Mouse (Mus musculus): ENCODE results near the gene Lrig1. TPM values are rescaled to one million over a fixed set of nuclear protein-coding genes. Genes with fewer than 3 reads are reported as not detected.

The Lrig1 gene
- polyA plus RNA-seq, 1 experiment from 2014 or later, result 19.0 TPM

GRCm38 (mm10) chr6:94667131-94667530 lies 32.8 kb downstream of the Lrig1 start:
- Histone ChIP-seq H3K9ac (no peak overlapping the region), H3K36me3 (peaks cover 5% of the 10 kb centered on the region; the same call in 1 of the 2 replicates), H3K4me3 (no peak overlapping the region), H3K9me3 (no peaks in the 10 kb centered on the region), H3K27me3 (no peaks in the 10 kb centered on the region), H3K4me1 (peaks cover 60% of the 10 kb centered on the region), H3K4me2 (replicated peaks) (no peak overlapping the region), H3K27ac (no peak overlapping the region)
- WGBS, result 83% methylated on average over 4 of the region's 4 CpGs
- ATAC-seq (ENCODE audit: low FRiP score, low read depth), result no peak

- no peak overlapping the region for H3K9ac ChIP-seq
Measured at GRCm38 (mm10) chr6:94666432-94667119, 33.4 kb downstream of the Lrig1 start.

GRCm38 (mm10) chr6:94665677-94666076 lies 34.3 kb downstream of the Lrig1 start:
- H3K4me3 ChIP-seq, result no peak overlapping the region
- no peak overlapping the region for H3K27ac ChIP-seq
- no peak overlapping the region for H3K4me2 ChIP-seq (replicated peaks)
- ATAC-seq (ENCODE audit: low FRiP score, low read depth), result no peak
- H3K27me3 ChIP-seq, result no peaks in the 10 kb centered on the region
- WGBS, result 65% methylated on average over 1 of the region's 1 CpGs
- peaks cover 11% of the 10 kb centered on the region for H3K36me3 ChIP-seq
- H3K9ac ChIP-seq, result no peak overlapping the region
- no peaks in the 10 kb centered on the region for H3K9me3 ChIP-seq
- peaks cover 58% of the 10 kb centered on the region for H3K4me1 ChIP-seq

More at GRCm38 (mm10) chr6:94666432-94667119, 33.4 kb downstream of the Lrig1 start:
- WGBS, result 67% methylated on average over 7 of the region's 7 CpGs
- ATAC-seq (ENCODE audit: low FRiP score, low read depth), result no peak
- Histone ChIP-seq H3K4me1 (peaks cover 58% of the 10 kb centered on the region), H3K27me3 (no peaks in the 10 kb centered on the region), H3K27ac (no peak overlapping the region), H3K4me3 (no peak overlapping the region), H3K9me3 (no peaks in the 10 kb centered on the region), H3K4me2 (replicated peaks) (no peak overlapping the region), H3K36me3 (peaks cover 10% of the 10 kb centered on the region)

- Histone ChIP-seq H3K4me2 (replicated peaks) (no peak overlapping the region), H3K36me3 (peaks cover 14% of the 10 kb centered on the region), H3K9me3 (no peaks in the 10 kb centered on the region), H3K4me1 (peaks cover 61% of the 10 kb centered on the region), H3K27me3 (no peaks in the 10 kb centered on the region), H3K4me3 (no peak overlapping the region), H3K9ac (no peak overlapping the region), H3K27ac (no peak overlapping the region)
- ATAC-seq (ENCODE audit: low FRiP score, low read depth), result no peak
- WGBS, result 84% methylated on average over 7 of the region's 7 CpGs
Measured at GRCm38 (mm10) chr6:94665248-94665647, 34.7 kb downstream of the Lrig1 start.

GRCm38 (mm10) chr6:94664000-94664399 lies 36.0 kb downstream of the Lrig1 start:
- H3K4me1 ChIP-seq, result peaks cover 57% of the 10 kb centered on the region

GRCm38 (mm10) chr6:94661923-94662322 lies 38.0 kb downstream of the Lrig1 start:
- Histone ChIP-seq H3K36me3 (peaks cover 24% of the 10 kb centered on the region), H3K27ac (no peak overlapping the region), H3K27me3 (no peaks in the 10 kb centered on the region), H3K9me3 (no peaks in the 10 kb centered on the region), H3K4me2 (replicated peaks) (no peak overlapping the region), H3K4me3 (no peak overlapping the region), H3K9ac (no peak overlapping the region), H3K4me1 (peaks cover 56% of the 10 kb centered on the region)
- ATAC-seq (ENCODE audit: low FRiP score, low read depth), result no peak
- WGBS, result 82% methylated on average over 9 of the region's 9 CpGs

More at GRCm38 (mm10) chr6:94664000-94664399, 36.0 kb downstream of the Lrig1 start:
- ATAC-seq (ENCODE audit: low FRiP score, low read depth), result no peak
- Histone ChIP-seq H3K4me3 (no peak overlapping the region), H3K9me3 (no peaks in the 10 kb centered on the region), H3K36me3 (peaks cover 21% of the 10 kb centered on the region), H3K4me2 (replicated peaks) (no peak overlapping the region), H3K27me3 (no peaks in the 10 kb centered on the region), H3K27ac (no peak overlapping the region), H3K9ac (no peak overlapping the region)
- WGBS, result 76% methylated on average over 6 of the region's 6 CpGs

- Histone ChIP-seq H3K27me3 (no peaks in the 10 kb centered on the region), H3K4me1 (peaks cover 54% of the 10 kb centered on the region), H3K4me3 (no peak overlapping the region), H3K27ac (no peak overlapping the region), H3K36me3 (peaks cover 24% of the 10 kb centered on the region), H3K9ac (no peak overlapping the region), H3K4me2 (replicated peaks) (no peak overlapping the region), H3K9me3 (no peaks in the 10 kb centered on the region)
- WGBS, result 89% methylated on average over 8 of the region's 8 CpGs
- no peak for ATAC-seq (ENCODE audit: low FRiP score, low read depth)
Measured at GRCm38 (mm10) chr6:94661321-94661720, 38.6 kb downstream of the Lrig1 start.

- no peaks in the 10 kb centered on the region for H3K9me3 ChIP-seq
- H3K4me2 ChIP-seq (replicated peaks), result no peak overlapping the region
- no peak overlapping the region for H3K4me3 ChIP-seq
- H3K9ac ChIP-seq, result no peak overlapping the region
- no peaks in the 10 kb centered on the region for H3K27me3 ChIP-seq
- H3K27ac ChIP-seq, result 0 out of 2 replicates have a peak overlapping the region, but pooled peaks have one; percentile 28
- 66% methylated on average over 4 of the region's 4 CpGs for WGBS
- H3K36me3 ChIP-seq, result peaks cover 27% of the 10 kb centered on the region
- ATAC-seq (ENCODE audit: low FRiP score, low read depth), result peak; percentile 57; the same call in 1 of the 2 replicates
- peaks cover 51% of the 10 kb centered on the region for H3K4me1 ChIP-seq
Measured at GRCm38 (mm10) chr6:94659886-94660333, 40.0 kb downstream of the Lrig1 start.

- WGBS, result 18% methylated on average over 6 of the region's 6 CpGs
- H3K4me3 ChIP-seq, result no peak overlapping the region
- H3K4me2 ChIP-seq (replicated peaks), result 0 out of 2 replicates have a peak overlapping the region, but pooled peaks have one; percentile 19
- H3K9me3 ChIP-seq, result no peaks in the 10 kb centered on the region
- ATAC-seq (ENCODE audit: low FRiP score, low read depth), result no peak
- peaks cover 49% of the 10 kb centered on the region for H3K4me1 ChIP-seq
- H3K9ac ChIP-seq, result no peak overlapping the region
- peaks cover 38% of the 10 kb centered on the region for H3K36me3 ChIP-seq
- no peaks in the 10 kb centered on the region for H3K27me3 ChIP-seq
- peak overlapping the region; percentile 11; the same call in 1 of the 2 replicates for H3K27ac ChIP-seq
Measured at GRCm38 (mm10) chr6:94658136-94658480, 41.9 kb downstream of the Lrig1 start.

- Histone ChIP-seq H3K4me3 (no peak overlapping the region), H3K36me3 (peaks cover 42% of the 10 kb centered on the region), H3K9ac (no peak overlapping the region), H3K4me1 (peaks cover 55% of the 10 kb centered on the region), H3K27ac (peak overlapping the region; percentile 11), H3K27me3 (no peaks in the 10 kb centered on the region), H3K9me3 (no peaks in the 10 kb centered on the region), H3K4me2 (replicated peaks) (no peak overlapping the region)
- WGBS, result 54% methylated on average over 12 of the region's 12 CpGs
- ATAC-seq (ENCODE audit: low FRiP score, low read depth), result peak; percentile 60; the same call in 1 of the 2 replicates
Measured at GRCm38 (mm10) chr6:94657204-94658135, 42.5 kb downstream of the Lrig1 start.

- Histone ChIP-seq H3K9ac (no peak overlapping the region), H3K27ac (no peak overlapping the region), H3K9me3 (no peaks in the 10 kb centered on the region), H3K4me1 (peaks cover 65% of the 10 kb centered on the region), H3K4me2 (replicated peaks) (no peak overlapping the region), H3K36me3 (peaks cover 46% of the 10 kb centered on the region), H3K27me3 (no peaks in the 10 kb centered on the region), H3K4me3 (no peak overlapping the region)
- ATAC-seq (ENCODE audit: low FRiP score, low read depth), result no peak
- WGBS, result 51% methylated on average over 5 of the region's 5 CpGs
Measured at GRCm38 (mm10) chr6:94655818-94656478, 44.0 kb downstream of the Lrig1 start.

Measured in limb, embryonic 13.5 days (tissue).